Mouse (Mus musculus): ENCODE results near the gene Apol8. TPM values are rescaled to one million over a fixed set of nuclear protein-coding genes. Genes with fewer than 3 reads are reported as not detected.

Apol8 gene
- polyA plus RNA-seq, 1 experiment from 2014 or later = 9.8 TPM

DNA sequence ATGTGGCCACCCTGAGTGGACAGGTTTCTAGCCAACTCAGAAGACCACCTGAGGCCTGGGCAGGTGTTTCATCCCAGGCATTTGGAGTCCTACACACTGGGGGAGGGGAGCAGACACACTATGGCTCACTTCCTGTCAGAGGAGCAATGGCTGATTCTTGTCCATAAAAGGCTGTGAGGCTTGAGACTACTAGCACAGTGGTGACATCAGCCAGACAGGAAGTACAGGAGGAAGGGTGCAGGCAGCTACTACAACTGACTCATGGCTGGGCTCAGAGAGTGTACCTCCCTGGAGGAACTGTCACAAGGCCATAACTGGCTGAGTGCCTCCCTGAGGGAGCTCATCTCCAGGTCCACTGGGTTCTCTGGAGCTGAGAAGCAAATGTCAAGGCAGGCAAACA, 43.7 kb upstream of the Apol8 start:
- Histone ChIP-seq H3K4me1 (ENCODE audit: insufficient read depth) (peaks cover 61% of the 10 kb centered on the region), H3K4me3 (ENCODE audit: low read depth, low read length) (no peak overlapping the region), H3K27me3 (ENCODE audit: insufficient read depth, low read length) (no peaks in the 10 kb centered on the region), H3K36me3 (replicated peaks; ENCODE audit: insufficient read depth, low read length) (peaks cover 82% of the 10 kb centered on the region), H3K4me2 (ENCODE audit: low read depth, low read length) (peak overlapping the region; percentile 7; the same call in 1 of the 2 replicates), H3K27ac (ENCODE audit: low read depth) (peak overlapping the region; percentile 82), H3K9ac (replicated peaks) (no peak overlapping the region), H3K9me3 (ENCODE audit: low read length) (no peaks in the 10 kb centered on the region)
- DNase-seq (peak; percentile 58), ATAC-seq (peak; percentile 70)
- TF ChIP-seq EP300 (IDR thresholded peaks at IDR 0.05; ENCODE audit: low read depth) (no peak), CTCF (IDR thresholded peaks at IDR 0.05; ENCODE audit: low read depth) (no peak)

GRCm38 (mm10) chr15:77799491-77800474, 43.0 kb upstream of the Apol8 start:
- H3K27ac ChIP-seq (ENCODE audit: low read depth) = peak overlapping the region; percentile 82
- 80% methylated on average over 8 of the region's 8 CpGs for WGBS (ENCODE audit: insufficient replicate concordance)

GRCm38 (mm10) chr15:77798664-77799490, 42.1 kb upstream of the Apol8 start:
- WGBS (ENCODE audit: insufficient replicate concordance) = 30% methylated on average over 14 of the region's 14 CpGs
- Histone ChIP-seq H3K9ac (replicated peaks) (0 out of 2 replicates have a peak overlapping the region, but pooled peaks have one; percentile 21), H3K4me3 (ENCODE audit: low read depth, low read length) (no peak overlapping the region), H3K36me3 (replicated peaks; ENCODE audit: insufficient read depth, low read length) (peaks cover 81% of the 10 kb centered on the region), H3K4me1 (ENCODE audit: insufficient read depth) (peaks cover 55% of the 10 kb centered on the region), H3K27me3 (ENCODE audit: insufficient read depth, low read length) (no peaks in the 10 kb centered on the region), H3K27ac (ENCODE audit: low read depth) (peak overlapping the region; percentile 82), H3K9me3 (ENCODE audit: low read length) (no peaks in the 10 kb centered on the region), H3K4me2 (ENCODE audit: low read depth, low read length) (no peak overlapping the region)
- TF ChIP-seq EP300 (IDR thresholded peaks at IDR 0.05; ENCODE audit: low read depth) (no peak), CTCF (IDR thresholded peaks at IDR 0.05; ENCODE audit: low read depth) (no peak)
- peak; percentile 39 for DNase-seq
- no peak for ATAC-seq

More at GRCm38 (mm10) chr15:77799491-77800474, 43.0 kb upstream of the Apol8 start:
- no peak for ATAC-seq
- Histone ChIP-seq H3K36me3 (replicated peaks; ENCODE audit: insufficient read depth, low read length) (peaks cover 84% of the 10 kb centered on the region), H3K9me3 (ENCODE audit: low read length) (no peaks in the 10 kb centered on the region), H3K9ac (replicated peaks) (no peak overlapping the region), H3K4me1 (ENCODE audit: insufficient read depth) (peaks cover 57% of the 10 kb centered on the region), H3K4me3 (ENCODE audit: low read depth, low read length) (no peak overlapping the region), H3K4me2 (ENCODE audit: low read depth, low read length) (peak overlapping the region; percentile 7; the same call in 1 of the 2 replicates), H3K27me3 (ENCODE audit: insufficient read depth, low read length) (no peaks in the 10 kb centered on the region)
- no peak for DNase-seq
- TF ChIP-seq CTCF (IDR thresholded peaks at IDR 0.05; ENCODE audit: low read depth) (no peak), EP300 (IDR thresholded peaks at IDR 0.05; ENCODE audit: low read depth) (no peak)

DNA sequence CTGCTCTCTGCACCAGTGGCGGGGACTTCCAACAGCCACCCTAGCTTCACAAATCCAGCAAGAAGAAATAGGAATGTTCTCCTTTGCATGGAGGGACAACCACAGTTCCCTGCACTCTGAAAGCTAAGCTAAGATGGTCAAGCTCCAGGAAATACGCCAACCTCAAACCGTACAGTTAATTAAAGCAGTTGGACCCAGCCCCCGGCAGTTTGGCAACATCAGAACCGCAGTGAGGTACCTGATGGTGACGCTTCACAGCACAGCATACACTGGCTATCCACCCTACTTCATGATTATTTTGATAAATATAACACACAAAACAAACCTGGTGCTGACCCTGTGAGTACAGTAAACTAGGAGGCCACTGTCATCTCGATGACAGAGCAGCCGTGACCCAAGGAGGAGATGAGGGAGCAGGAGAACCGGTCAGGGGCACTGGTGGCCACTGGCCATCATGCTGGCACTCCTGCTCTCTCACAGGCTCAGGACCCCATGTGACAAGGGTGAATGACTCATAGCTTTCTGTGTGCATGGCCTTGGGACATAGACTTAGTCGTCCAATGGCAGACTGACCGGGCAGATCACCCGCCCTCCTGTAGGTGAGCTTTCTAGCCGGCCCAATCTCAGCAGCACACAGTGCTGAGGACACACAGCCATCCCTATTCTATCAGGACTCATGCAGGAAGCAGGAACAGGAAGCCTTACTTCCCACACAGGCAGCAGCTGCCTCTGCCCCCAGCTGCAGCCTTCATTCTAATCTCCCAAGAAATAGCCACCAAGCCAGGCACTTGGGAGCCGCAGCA, 41.0 kb upstream of the Apol8 start:
- ATAC-seq (peak; percentile 81), DNase-seq (peak; percentile 56)
- peak; percentile 15; the same call in 1 of the 2 replicates for TF ChIP-seq CTCF (IDR thresholded peaks at IDR 0.05; ENCODE audit: low read depth)
- no peak for TF ChIP-seq EP300 (IDR thresholded peaks at IDR 0.05; ENCODE audit: low read depth)
- H3K4me1 ChIP-seq (ENCODE audit: insufficient read depth) = peaks cover 51% of the 10 kb centered on the region
- H3K27me3 ChIP-seq (ENCODE audit: insufficient read depth, low read length) = no peaks in the 10 kb centered on the region
- no peak overlapping the region for H3K4me3 ChIP-seq (ENCODE audit: low read depth, low read length)
- peak overlapping the region; percentile 82 for H3K27ac ChIP-seq (ENCODE audit: low read depth)
- H3K4me2 ChIP-seq (ENCODE audit: low read depth, low read length) = no peak overlapping the region
- peaks cover 80% of the 10 kb centered on the region for H3K36me3 ChIP-seq (replicated peaks; ENCODE audit: insufficient read depth, low read length)
- WGBS (ENCODE audit: insufficient replicate concordance) = 65% methylated on average over 14 of the region's 14 CpGs
- H3K9me3 ChIP-seq (ENCODE audit: low read length) = no peaks in the 10 kb centered on the region
- no peak overlapping the region for H3K9ac ChIP-seq (replicated peaks)

GRCm38 (mm10) chr15:77796409-77797035, 39.7 kb upstream of the Apol8 start:
- Histone ChIP-seq H3K27me3 (ENCODE audit: insufficient read depth, low read length) (no peaks in the 10 kb centered on the region), H3K4me3 (ENCODE audit: low read depth, low read length) (no peak overlapping the region), H3K27ac (ENCODE audit: low read depth) (no peak overlapping the region), H3K36me3 (replicated peaks; ENCODE audit: insufficient read depth, low read length) (peaks cover 82% of the 10 kb centered on the region), H3K4me2 (ENCODE audit: low read depth, low read length) (no peak overlapping the region), H3K4me1 (ENCODE audit: insufficient read depth) (peaks cover 42% of the 10 kb centered on the region), H3K9ac (replicated peaks) (no peak overlapping the region), H3K9me3 (ENCODE audit: low read length) (no peaks in the 10 kb centered on the region)
- 90% methylated on average over 26 of the region's 26 CpGs for WGBS (ENCODE audit: insufficient replicate concordance)
- TF ChIP-seq EP300 (IDR thresholded peaks at IDR 0.05; ENCODE audit: low read depth) = no peak
- no peak for TF ChIP-seq CTCF (IDR thresholded peaks at IDR 0.05; ENCODE audit: low read depth)
- ATAC-seq (no peak), DNase-seq (no peak)

All from liver, postnatal 0 days (tissue).